Mouse (Mus musculus) embryo, embryonic 10 days (tissue): Measurements from ENCODE around the gene Clta.

Experiments used
- DNase-seq: peaks from one replicate; pipeline ENCODE4 v3.0.0-alpha.2; 2015; ENCODE audit warnings: low spot score

Clta gene

DNA sequence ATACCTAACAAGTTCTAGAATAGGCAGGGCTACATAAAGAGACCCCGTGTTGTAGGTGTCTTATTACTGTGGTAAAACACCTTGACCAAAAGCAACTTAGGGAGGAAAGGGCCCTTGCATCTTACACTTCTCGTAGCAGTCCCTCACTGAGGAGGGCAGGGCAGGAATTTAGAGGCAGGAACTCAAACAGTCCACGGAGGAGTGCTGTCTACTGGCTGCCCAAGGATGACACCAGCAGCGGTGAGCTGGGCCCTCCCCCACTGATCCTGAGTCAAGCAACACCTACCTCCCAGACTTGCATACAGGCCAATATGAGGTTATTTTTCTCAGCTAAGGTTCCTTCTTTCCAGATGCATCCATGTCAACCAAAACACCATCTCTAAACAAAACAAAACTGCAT is 24.0 kb upstream of the Clta start:
- no peak for DNase-seq

DNA sequence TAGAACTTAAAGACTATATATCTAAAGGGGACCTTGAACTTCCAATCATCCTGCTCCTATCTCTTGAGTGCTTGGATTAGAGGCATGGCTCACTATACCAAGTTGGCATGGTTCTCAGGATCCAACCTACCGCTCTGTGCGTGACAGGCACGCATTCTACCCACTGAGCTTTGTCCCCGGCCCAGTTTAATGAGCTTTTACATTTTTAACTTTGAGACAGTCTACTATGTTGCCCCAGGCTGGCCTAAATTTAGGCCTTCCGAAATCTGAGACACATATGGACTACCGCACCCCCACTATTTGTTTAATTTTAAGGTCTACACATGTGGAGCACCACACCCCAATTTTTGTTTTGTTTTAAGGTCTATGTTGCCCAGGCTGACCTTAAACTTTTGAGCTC is 23.4 kb upstream of the Clta start:
- no peak for DNase-seq

DNA sequence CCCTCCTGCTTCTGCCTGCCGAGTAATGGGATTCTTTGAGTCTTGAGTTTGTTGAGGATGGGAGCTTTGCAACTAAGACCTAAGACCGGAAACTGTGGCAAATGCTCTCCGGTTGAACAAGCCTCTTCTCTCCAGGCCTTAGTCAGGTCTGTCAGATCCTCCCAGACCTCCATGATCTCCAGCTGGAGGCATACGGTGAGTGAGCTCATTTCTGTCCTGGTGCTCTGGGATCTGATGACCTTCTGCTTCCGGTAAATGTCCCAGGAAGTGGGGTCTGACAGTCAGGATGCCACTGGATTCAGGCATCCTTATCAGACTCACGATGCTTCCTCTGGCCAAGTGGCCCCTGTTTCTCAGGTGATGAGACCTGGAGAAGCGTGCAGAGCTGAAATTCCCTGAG is 23.0 kb upstream of the Clta start:
- no peak for DNase-seq

GRCm38 (mm10) chr4:43982053-43982732 is 22.1 kb upstream of the Clta start:
- DNase-seq = peak; percentile 95

DNA sequence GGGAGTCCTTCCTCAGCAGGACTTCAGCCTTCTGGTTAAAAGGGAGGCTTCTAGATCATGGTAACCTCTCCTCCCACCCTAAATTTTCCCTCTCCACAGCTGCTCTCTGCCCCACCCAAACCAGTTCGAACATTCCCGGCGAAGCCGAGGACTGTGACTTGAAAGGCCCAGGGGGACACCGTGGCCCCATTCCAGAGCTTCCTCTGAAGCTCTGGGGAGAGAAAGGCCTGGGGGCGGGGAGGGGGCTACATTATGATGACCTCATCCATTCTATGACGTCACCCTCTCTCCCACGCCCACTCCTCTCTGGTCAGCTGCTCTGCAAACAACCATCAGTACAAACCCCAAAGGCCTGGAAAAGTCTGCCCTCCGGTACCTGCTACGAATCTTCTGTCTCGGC is 21.1 kb upstream of the Clta start, which contains the start of gene Ccin:
TSS of gene Ccin (plus strand) at position 303 of the 400 bp plus-strand sequence.
- no peak for DNase-seq

DNA sequence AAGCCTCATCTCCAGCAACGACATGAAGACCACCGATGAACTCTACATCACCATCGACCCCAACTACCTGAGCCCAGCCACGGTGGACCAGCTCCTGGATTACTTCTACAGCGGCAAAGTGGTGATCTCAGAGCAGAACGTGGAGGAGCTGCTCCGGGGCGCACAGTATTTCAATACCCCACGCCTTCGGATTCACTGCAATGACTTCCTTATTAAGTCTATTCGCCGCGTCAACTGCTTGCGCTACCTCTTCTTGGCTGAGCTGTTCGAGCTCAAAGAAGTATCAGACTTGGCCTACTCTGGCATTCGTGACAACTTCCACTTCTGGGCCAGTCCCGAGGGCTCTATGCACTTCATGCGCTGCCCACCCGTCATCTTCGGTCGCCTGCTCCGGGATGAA is 20.5 kb upstream of the Clta start:
- DNase-seq = no peak

- no peak for DNase-seq
Observed at GRCm38 (mm10) chr4:43984326-43984725, 19.9 kb upstream of the Clta start.

- DNase-seq = no peak
Observed at GRCm38 (mm10) chr4:43988976-43989375, 15.3 kb upstream of the Clta start.

DNA sequence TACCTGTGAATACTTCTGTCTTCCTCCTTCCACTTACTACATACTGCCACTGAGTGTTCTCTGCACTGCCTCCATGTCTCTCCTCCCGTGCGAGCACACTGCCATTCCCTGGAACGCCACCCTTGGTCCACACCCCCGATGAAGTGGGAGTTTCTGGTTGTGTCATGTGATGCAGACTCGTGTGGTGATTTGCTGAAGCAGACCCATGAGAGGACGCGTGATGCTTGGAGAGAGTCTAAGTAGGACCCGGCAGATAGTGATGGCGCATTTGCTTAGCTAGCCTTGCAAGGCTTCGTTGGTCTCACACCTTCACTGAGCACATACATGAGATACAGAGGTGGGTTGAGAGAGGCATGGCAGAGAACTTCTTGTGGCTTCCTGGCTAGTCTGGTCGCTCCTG is 11.2 kb upstream of the Clta start:
- DNase-seq = no peak

DNA sequence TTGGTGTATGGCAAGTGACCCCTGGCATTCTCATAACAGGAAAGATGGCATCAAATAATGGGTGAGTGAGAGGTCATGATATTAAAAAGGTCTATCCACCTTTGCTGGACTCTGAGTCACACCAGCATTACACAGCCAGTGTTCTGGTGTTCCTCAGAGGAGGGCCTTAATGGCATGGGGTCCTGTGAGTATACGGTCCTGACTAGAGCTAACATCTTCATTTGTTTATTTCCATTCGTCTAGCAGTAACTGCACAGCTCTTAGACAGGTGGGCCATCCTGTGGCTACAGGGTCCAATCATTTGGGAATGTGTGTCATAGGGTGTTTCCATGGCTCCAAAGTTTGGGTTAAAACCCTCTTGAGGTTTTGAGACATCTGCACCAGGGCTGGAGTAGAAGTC is 9.9 kb upstream of the Clta start:
- DNase-seq = no peak

GRCm38 (mm10) chr4:44003622-44004021 is 630 bp upstream of the Clta start:
- no peak for DNase-seq

DNA sequence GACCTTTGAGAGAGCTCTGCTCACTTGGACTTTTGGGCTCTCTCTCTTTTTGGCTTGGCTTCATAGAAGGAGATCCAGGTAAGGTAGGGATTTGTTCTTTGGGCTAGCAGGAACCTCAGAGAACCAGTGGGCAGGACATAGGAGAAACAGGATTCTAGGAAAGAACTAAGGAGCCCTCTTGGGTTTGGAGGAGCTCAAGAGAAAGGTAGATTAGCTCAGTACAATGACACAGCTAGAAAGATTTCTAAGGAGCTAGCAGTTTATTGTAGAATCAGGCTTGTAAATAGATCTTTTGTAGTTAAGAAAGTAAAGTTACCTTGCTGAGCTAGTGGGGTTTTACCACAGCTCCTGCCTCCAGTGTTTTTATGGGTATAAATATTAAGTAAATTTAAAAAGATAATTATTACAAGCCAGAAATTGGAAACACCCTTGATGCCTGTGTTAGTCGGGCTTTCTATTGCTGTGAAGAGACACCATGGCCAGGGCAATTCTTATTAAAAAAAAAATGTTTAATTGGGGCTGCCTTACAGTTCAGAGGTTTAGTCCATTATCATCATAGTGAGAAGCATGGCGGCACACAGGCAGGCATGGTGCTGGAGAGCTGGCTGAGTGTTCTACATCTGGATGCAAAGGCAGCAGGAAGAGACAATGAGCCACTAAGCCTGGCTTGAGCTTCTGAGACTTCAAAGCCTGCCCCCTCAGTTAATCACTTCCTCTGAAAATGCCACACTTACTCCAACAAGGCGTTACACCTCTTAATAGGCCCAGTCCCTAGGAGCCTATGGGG is 564 bp downstream of the Clta start:
- no peak for DNase-seq

- DNase-seq = no peak
Observed at GRCm38 (mm10) chr4:44010176-44010575, 5.9 kb downstream of the Clta start.

DNA sequence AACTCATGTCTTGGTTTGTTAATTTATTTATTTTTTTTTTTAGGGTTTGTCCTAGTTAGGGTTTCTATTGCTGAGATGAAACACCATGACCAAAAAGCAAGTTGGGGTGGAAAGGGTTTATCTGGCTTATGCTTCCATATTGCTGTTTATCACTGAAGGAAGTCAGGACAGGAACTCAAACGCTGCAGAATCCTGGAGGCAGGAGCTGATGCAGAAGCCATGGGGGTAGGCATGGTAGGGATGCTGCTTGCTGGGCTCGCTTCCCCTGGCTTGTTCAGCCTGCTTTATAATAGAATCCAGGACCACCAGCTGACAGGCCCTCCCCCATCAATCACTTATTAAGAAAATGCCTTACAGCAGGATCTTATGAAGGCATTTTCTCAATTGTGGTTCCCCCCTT is 6.6 kb downstream of the Clta start:
- DNase-seq = no peak

- no peak for DNase-seq
Observed at GRCm38 (mm10) chr4:44011799-44012198, 7.5 kb downstream of the Clta start.

- DNase-seq = peak; percentile 97
Observed at GRCm38 (mm10) chr4:44012376-44013367, 8.4 kb downstream of the Clta start.

DNA sequence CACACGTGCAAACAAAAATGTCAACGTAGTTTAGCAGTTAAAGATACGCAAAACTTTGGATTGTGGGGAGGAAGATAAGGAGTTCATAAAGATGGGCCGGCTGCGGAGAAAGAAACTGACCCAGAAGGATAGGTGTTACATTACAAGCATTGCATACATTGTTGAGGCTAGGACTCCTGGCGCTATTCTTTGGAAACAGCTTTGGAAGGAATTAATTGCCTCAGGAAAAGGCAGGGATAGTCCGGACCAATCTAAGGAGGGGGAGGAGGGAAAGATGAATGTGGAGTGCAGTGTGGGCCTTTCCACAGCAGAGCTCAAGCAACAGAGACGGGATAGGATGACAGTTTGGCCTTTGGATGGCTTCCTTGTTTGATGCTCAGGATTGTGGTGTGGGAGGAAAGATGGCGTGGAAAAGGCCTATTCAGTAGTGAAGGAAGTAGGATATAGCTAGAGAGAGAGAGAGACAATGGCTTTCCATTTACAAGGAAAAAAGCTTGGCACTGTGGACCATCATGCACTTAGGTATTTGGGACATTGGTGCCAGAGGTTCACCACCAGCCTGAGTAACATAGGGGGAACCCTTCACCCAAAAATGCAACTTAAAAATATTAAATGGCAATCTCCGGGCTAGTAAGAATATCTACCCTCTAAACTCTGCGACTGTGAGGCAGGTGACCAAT is 9.3 kb downstream of the Clta start:
- DNase-seq = no peak

DNA sequence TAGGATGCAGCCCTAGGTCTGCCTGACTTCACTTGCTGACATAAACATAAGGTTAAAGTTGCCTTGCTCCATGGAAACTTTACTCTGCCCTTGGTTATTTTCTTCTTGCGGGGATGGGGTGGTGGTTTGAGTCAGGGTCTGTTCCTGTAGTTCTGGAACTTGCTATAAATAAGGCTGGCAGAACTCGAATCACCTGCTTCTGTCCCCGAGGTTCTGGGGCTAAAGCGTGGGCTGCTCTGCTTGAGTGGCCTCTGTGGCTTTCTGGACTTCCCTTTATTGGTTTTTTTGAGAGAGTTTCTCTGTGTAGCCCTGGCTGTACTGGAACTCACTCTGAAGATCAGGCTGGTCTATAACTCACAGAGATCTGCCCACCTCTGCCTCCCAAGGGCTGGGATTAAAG is 11.8 kb downstream of the Clta start:
- DNase-seq = no peak

DNA sequence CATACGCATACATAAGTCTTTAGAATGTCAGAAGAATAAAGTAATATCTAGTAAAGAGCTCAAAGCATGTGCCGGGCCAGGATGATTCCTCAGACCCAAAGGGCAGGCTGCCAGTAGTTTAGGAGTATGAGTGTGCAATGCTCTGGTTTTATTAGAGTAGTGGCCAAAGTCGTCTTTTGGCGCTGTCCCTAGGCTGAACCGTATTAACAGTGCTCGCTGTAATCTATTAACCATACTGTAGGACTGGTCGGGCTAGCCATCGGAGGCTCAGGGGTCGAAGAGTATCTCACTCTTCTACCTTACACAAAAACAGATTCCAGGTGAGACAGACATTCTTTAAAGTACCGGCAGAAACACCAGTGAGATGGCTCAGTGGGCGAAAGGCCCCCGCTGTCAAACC is 12.5 kb downstream of the Clta start:
- no peak for DNase-seq

GRCm38 (mm10) chr4:44022323-44022722 is 18.1 kb downstream of the Clta start:
- DNase-seq = no peak

DNA sequence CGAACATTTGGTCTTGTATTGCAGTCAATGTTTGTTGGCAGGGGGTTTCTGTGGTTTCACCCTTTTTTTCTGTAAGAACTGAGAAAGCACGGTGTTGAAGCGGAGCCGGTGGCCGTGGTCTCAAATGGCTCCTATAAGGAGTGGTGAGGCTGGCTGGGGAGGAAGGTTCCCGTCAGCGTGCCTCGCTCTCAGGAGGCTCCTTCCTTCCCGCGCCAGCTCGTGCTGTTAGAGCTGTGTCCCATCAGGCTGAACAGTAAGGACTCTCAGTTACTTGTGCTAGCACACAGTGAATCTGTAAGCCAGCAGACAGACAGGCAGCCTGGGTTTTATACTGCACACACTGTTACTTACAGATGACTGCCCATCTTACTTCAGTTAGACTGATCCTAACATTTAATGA is 18.5 kb downstream of the Clta start:
- no peak for DNase-seq

DNA sequence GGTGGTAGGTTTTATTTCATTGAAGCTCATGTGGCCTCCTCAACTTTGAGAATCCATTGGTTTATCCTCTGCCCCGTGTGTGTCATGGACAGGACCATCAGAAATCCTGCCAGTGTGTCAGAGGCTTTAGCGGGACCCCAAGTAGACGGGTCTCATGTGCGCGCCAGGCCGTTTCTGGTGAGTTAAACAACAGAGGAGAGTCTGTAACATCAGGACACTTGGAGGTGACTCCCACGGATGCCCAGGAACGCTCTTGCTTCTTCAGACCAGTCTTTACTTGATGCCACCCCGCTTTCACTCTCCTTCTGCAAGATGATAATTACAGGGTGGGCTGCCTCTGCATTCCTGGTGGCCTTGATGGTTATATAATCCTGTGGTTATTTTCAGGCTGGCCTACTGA is 19.4 kb downstream of the Clta start:
- no peak for DNase-seq
